Mouse (Mus musculus): Measurements from ENCODE around the gene Ano10. TPM values are rescaled to one million over a fixed set of nuclear protein-coding genes. Genes with fewer than 3 reads are reported as not detected.
"Not testable (repeated sequence)": the region's sequence is repeated elsewhere in the genome, so short reads cannot be mapped to it uniquely, and the experiment has no call there.

Ano10 gene
- polyA plus RNA-seq, 1 experiment from 2014 or later = 31.1 TPM

GRCm38 (mm10) chr9:122180105-122180504 is 114.1 kb downstream of the Ano10 start:
- Histone ChIP-seq H3K27me3 (ENCODE audit: poor library complexity, severe bottlenecking) (no peaks in the 10 kb centered on the region), H3K9me3 (no peaks in the 10 kb centered on the region), H3K4me1 (peaks cover 9% of the 10 kb centered on the region), H3K4me3 (no peak overlapping the region), H3K36me3 (replicated peaks) (no peaks in the 10 kb centered on the region; the same call in 1 of the 2 replicates), H3K27ac (no peak overlapping the region)
- WGBS = 81% methylated on average over 3 of the region's 3 CpGs
- DNase-seq (ENCODE audit: extremely low spot score, low spot score) = no peak

GRCm38 (mm10) chr9:122178427-122178826 is 115.8 kb downstream of the Ano10 start:
- WGBS = 82% methylated on average over 4 of the region's 4 CpGs
- Histone ChIP-seq H3K4me3 (no peak overlapping the region), H3K27ac (no peak overlapping the region)

GRCm38 (mm10) chr9:122177256-122178220 is 116.7 kb downstream of the Ano10 start:
- WGBS = 87% methylated on average over 7 of the region's 7 CpGs
- no peak overlapping the region for H3K27ac ChIP-seq
- no peaks in the 10 kb centered on the region for H3K27me3 ChIP-seq (ENCODE audit: poor library complexity, severe bottlenecking)
- no peaks in the 10 kb centered on the region for H3K9me3 ChIP-seq
- no peak for DNase-seq (ENCODE audit: extremely low spot score, low spot score)
- H3K4me1 ChIP-seq = peaks cover 9% of the 10 kb centered on the region
- H3K36me3 ChIP-seq (replicated peaks) = peaks cover 3% of the 10 kb centered on the region; the same call in 1 of the 2 replicates
- H3K4me3 ChIP-seq = no peak overlapping the region

More at GRCm38 (mm10) chr9:122178427-122178826, 115.8 kb downstream of the Ano10 start:
- Histone ChIP-seq H3K36me3 (replicated peaks) (peaks cover 3% of the 10 kb centered on the region; the same call in 1 of the 2 replicates), H3K9me3 (no peaks in the 10 kb centered on the region), H3K27me3 (ENCODE audit: poor library complexity, severe bottlenecking) (no peaks in the 10 kb centered on the region), H3K4me1 (peaks cover 9% of the 10 kb centered on the region)
- no peak for DNase-seq (ENCODE audit: extremely low spot score, low spot score)

GRCm38 (mm10) chr9:122174723-122175122 is 119.5 kb downstream of the Ano10 start:
- Histone ChIP-seq H3K27me3 (ENCODE audit: poor library complexity, severe bottlenecking) (no peaks in the 10 kb centered on the region), H3K4me1 (peaks cover 9% of the 10 kb centered on the region), H3K9me3 (no peaks in the 10 kb centered on the region), H3K4me3 (no peak overlapping the region), H3K27ac (no peak overlapping the region), H3K36me3 (replicated peaks) (peaks cover 13% of the 10 kb centered on the region; the same call in 1 of the 2 replicates)
- WGBS = 89% methylated on average over 6 of the region's 6 CpGs
- no peak for DNase-seq (ENCODE audit: extremely low spot score, low spot score)

GRCm38 (mm10) chr9:122173405-122174233 is 120.6 kb downstream of the Ano10 start:
- DNase-seq (ENCODE audit: extremely low spot score, low spot score) = no peak
- no peaks in the 10 kb centered on the region for H3K27me3 ChIP-seq (ENCODE audit: poor library complexity, severe bottlenecking)
- no peaks in the 10 kb centered on the region for H3K9me3 ChIP-seq
- H3K4me1 ChIP-seq = peaks cover 6% of the 10 kb centered on the region
- 94% methylated on average over 9 of the region's 9 CpGs for WGBS
- no peak overlapping the region for H3K27ac ChIP-seq
- peaks cover 15% of the 10 kb centered on the region; the same call in 1 of the 2 replicates for H3K36me3 ChIP-seq (replicated peaks)
- H3K4me3 ChIP-seq = no peak overlapping the region

- peaks cover 21% of the 10 kb centered on the region for H3K36me3 ChIP-seq (replicated peaks)
Observed at GRCm38 (mm10) chr9:122172612-122173186, 121.5 kb downstream of the Ano10 start.

GRCm38 (mm10) chr9:122169901-122170300 is 124.3 kb downstream of the Ano10 start:
- Histone ChIP-seq H3K27me3 (ENCODE audit: poor library complexity, severe bottlenecking) (no peaks in the 10 kb centered on the region), H3K4me3 (no peak overlapping the region), H3K36me3 (replicated peaks) (peaks cover 49% of the 10 kb centered on the region), H3K4me1 (no peaks in the 10 kb centered on the region), H3K27ac (no peak overlapping the region), H3K9me3 (no peaks in the 10 kb centered on the region)
- no peak for DNase-seq (ENCODE audit: extremely low spot score, low spot score)
- WGBS = 91% methylated on average over 6 of the region's 6 CpGs

More at GRCm38 (mm10) chr9:122172612-122173186, 121.5 kb downstream of the Ano10 start:
- no peaks in the 10 kb centered on the region for H3K9me3 ChIP-seq
- no peaks in the 10 kb centered on the region for H3K4me1 ChIP-seq
- no peak for DNase-seq (ENCODE audit: extremely low spot score, low spot score)
- H3K27me3 ChIP-seq (ENCODE audit: poor library complexity, severe bottlenecking) = no peaks in the 10 kb centered on the region
- H3K4me3 ChIP-seq = no peak overlapping the region
- no peak overlapping the region for H3K27ac ChIP-seq
- WGBS = 89% methylated on average over 11 of the region's 11 CpGs

GRCm38 (mm10) chr9:122167719-122168118 is 126.5 kb downstream of the Ano10 start:
- not testable (repeated sequence) for H3K9me3 ChIP-seq; H3K4me3 ChIP-seq; DNase-seq (ENCODE audit: extremely low spot score, low spot score); H3K27me3 ChIP-seq (ENCODE audit: poor library complexity, severe bottlenecking); H3K27ac ChIP-seq; H3K4me1 ChIP-seq
- 92% methylated on average over 5 of the region's 5 CpGs for WGBS
- peaks cover 66% of the 10 kb centered on the region for H3K36me3 ChIP-seq (replicated peaks)

- peaks cover 68% of the 10 kb centered on the region for H3K36me3 ChIP-seq (replicated peaks)
- WGBS = 90% methylated on average over 4 of the region's 4 CpGs
Observed at GRCm38 (mm10) chr9:122164535-122164934, 129.7 kb downstream of the Ano10 start.

GRCm38 (mm10) chr9:122157079-122157441 is 137.2 kb downstream of the Ano10 start:
- H3K4me1 ChIP-seq = no peaks in the 10 kb centered on the region
- H3K27me3 ChIP-seq (ENCODE audit: poor library complexity, severe bottlenecking) = no peaks in the 10 kb centered on the region
- H3K4me3 ChIP-seq = no peak overlapping the region
- peaks cover 56% of the 10 kb centered on the region for H3K36me3 ChIP-seq (replicated peaks)
- DNase-seq (ENCODE audit: extremely low spot score, low spot score) = no peak
- 97% methylated on average over 14 of the region's 14 CpGs for WGBS
- H3K27ac ChIP-seq = no peak overlapping the region
- H3K9me3 ChIP-seq = peaks cover 3% of the 10 kb centered on the region; the same call in 1 of the 2 replicates

More at GRCm38 (mm10) chr9:122164535-122164934, 129.7 kb downstream of the Ano10 start:
- Histone ChIP-seq H3K27ac (no peak overlapping the region), H3K27me3 (ENCODE audit: poor library complexity, severe bottlenecking) (no peaks in the 10 kb centered on the region), H3K9me3 (no peaks in the 10 kb centered on the region), H3K4me3 (no peak overlapping the region), H3K4me1 (no peaks in the 10 kb centered on the region)
- no peak for DNase-seq (ENCODE audit: extremely low spot score, low spot score)

- Histone ChIP-seq H3K27me3 (ENCODE audit: poor library complexity, severe bottlenecking) (no peaks in the 10 kb centered on the region), H3K4me3 (no peak overlapping the region), H3K27ac (no peak overlapping the region), H3K4me1 (no peaks in the 10 kb centered on the region), H3K9me3 (peaks cover 3% of the 10 kb centered on the region; the same call in 1 of the 2 replicates), H3K36me3 (replicated peaks) (peaks cover 56% of the 10 kb centered on the region)
- 82% methylated on average over 5 of the region's 5 CpGs for WGBS
- no peak for DNase-seq (ENCODE audit: extremely low spot score, low spot score)
Observed at GRCm38 (mm10) chr9:122156389-122157078, 137.7 kb downstream of the Ano10 start.

- Histone ChIP-seq H3K27me3 (ENCODE audit: poor library complexity, severe bottlenecking) (no peaks in the 10 kb centered on the region), H3K4me1 (no peaks in the 10 kb centered on the region), H3K4me3 (no peak overlapping the region), H3K27ac (no peak overlapping the region), H3K36me3 (replicated peaks) (peaks cover 45% of the 10 kb centered on the region), H3K9me3 (peaks cover 3% of the 10 kb centered on the region; the same call in 1 of the 2 replicates)
- WGBS = 89% methylated on average over 1 of the region's 1 CpGs
- no peak for DNase-seq (ENCODE audit: extremely low spot score, low spot score)
Observed at GRCm38 (mm10) chr9:122155193-122155592, 139.0 kb downstream of the Ano10 start.

Data from forebrain, embryonic 10.5 days (tissue).